Mouse (Mus musculus) MEL (cell line): ENCODE data around the gene Kdm7a.

Source experiments
- GATA1 ChIP-seq: IDR thresholded peaks from 2 replicates; pipeline ENCODE4 v1.6.1; 2011; ENCODE audit warnings: low read depth, low read length, improper control_type of control experiment
- SMC3 ChIP-seq: IDR thresholded peaks from 2 replicates; pipeline ENCODE4 v1.6.1; 2011; ENCODE audit warnings: low read depth, low read length, improper control_type of control experiment

- TF ChIP-seq GATA1 (no peak), SMC3 (no peak)
Measured at GRCm38 (mm10) chr6:39241421-39241891, 34.9 kb upstream of the Kdm7a start.
